Mouse (Mus musculus) kidney, adult 2 months (tissue): ENCODE measurements around the gene Gm47289.

Source experiments
- CTCF ChIP-seq: fragments of 200-500 bp; conservative IDR thresholded peaks from 2 replicates; pipeline ENCODE4 v1.5.1; 2011; ENCODE audit warnings: low read depth, mild to moderate bottlenecking, control low read depth, low read length, moderate library complexity, mixed read lengths; ENCODE audit not compliant: insufficient read depth, insufficient read length
- POLR2A ChIP-seq: fragments of 200-500 bp; IDR thresholded peaks from one replicate; pipeline ENCODE4 v1.6.1; 2011; ENCODE audit warnings: low read depth, low read length, control low read depth

DNA sequence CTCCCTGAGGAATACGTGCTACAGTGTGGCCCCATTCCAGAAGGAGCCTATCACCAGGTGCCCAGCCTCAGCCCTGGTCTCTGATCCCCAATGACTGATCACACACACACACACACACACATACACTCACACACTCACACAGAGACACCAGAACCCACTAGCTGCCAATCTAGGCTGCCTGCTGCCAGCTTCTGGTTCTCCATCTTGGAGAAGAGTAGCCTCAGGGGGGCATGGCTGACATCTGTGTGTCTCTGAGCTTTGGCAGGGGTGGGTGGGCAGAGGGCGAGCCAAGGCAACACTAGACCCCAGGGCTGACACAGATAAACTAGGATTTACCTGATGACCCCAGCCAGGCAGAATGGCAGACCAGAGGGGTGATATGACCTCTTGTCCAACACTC lies 20.1 kb upstream of the Gm47289 start:
- TF ChIP-seq CTCF (no peak), POLR2A (no peak)
